Mouse (Mus musculus) kidney, adult 2 months (tissue): ENCODE results near the gene Cox5b. TPM values are rescaled to one million over a fixed set of nuclear protein-coding genes. Genes with fewer than 3 reads are reported as not detected.

Source experiments
- DNase-seq: peaks from one replicate; pipeline ENCODE4 v3.0.0; 2021
- H3K27ac ChIP-seq: fragments of 200-500 bp; 2 replicates; pipeline ENCODE4 v1.5.1; 2012; ENCODE audit warnings: low read depth, low read length, control low read depth, inconsistent platforms; ENCODE audit not compliant: insufficient read depth
- H3K27me3 ChIP-seq: fragments of 200-500 bp; replicated peaks from 2 replicates; pipeline ENCODE4 v1.6.1; 2012; ENCODE audit warnings: mild to moderate bottlenecking, moderate library complexity, low read length, inconsistent platforms; ENCODE audit not compliant: control insufficient read depth, insufficient read depth
- H3K36me3 ChIP-seq: fragments of 200-500 bp; 2 replicates; pipeline ENCODE4 v1.6.1; 2012; ENCODE audit warnings: mild to moderate bottlenecking, moderate library complexity, low read length, inconsistent platforms; ENCODE audit not compliant: control insufficient read depth, insufficient read depth
- H3K4me1 ChIP-seq: fragments of 200-500 bp; 2 replicates; pipeline ENCODE4 v1.6.1; 2011; ENCODE audit warnings: low read length; ENCODE audit not compliant: control insufficient read depth, insufficient read depth
- H3K4me3 ChIP-seq: fragments of 200-500 bp; 2 replicates; pipeline ENCODE4 v1.5.1; 2011; ENCODE audit warnings: mild to moderate bottlenecking, low read depth, low read length, control low read depth; ENCODE audit not compliant: insufficient read depth
- CTCF ChIP-seq: fragments of 200-500 bp; conservative IDR thresholded peaks from 2 replicates; pipeline ENCODE4 v1.5.1; 2011; ENCODE audit warnings: low read depth, mild to moderate bottlenecking, control low read depth, low read length, moderate library complexity, mixed read lengths; ENCODE audit not compliant: insufficient read depth, insufficient read length
- POLR2A ChIP-seq: fragments of 200-500 bp; IDR thresholded peaks from one replicate; pipeline ENCODE4 v1.6.1; 2011; ENCODE audit warnings: low read depth, low read length, control low read depth
- WGBS: fragments of 180-500 bp; shearing (Covaris S2); methylation state at CpG from one replicate; pipeline ENCODE4 v1.1.7; 2018; 5-methylcytosine and 5-hydroxymethylcytosine counted together
- polyA plus RNA-seq: library from polyadenylated mRNA; depleted of rRNA; stranded (reverse); fragments of >200 nt; gene quantifications from 2 replicates; pipeline ENCODE4 v1.2.3, GENCODE M21; 2012

Gene Cox5b
- polyA plus RNA-seq, 1 experiment = 1,565 TPM

DNA sequence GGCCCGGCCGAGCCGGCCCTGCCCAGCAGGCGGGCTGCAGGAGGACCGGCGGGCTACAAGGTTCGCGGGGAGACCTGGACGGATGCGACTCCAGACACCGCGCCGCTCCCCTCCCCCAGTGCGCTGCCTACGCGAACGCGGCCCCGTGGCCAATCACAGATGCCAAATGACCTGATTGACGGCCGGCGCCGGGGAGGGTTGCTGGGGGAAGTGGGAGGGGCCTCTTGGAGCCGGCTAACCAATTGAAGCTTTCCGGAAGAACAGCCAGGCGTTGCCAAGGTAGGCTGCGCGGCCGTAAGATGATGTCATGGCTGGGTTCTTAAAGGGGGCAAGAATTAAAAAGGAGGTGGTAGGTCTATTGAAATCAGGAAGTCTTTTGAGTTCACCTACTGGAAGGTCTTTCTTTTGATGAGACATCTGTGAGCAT is 18.6 kb downstream of the Cox5b start, which contains the start of gene 4933424G06Rik:
Gene 4933424G06Rik, plus strand, starts transcription at position 296 of the 427 bp plus-strand sequence.
- WGBS = under 1% methylated on average over 29 of the region's 29 CpGs

DNA sequence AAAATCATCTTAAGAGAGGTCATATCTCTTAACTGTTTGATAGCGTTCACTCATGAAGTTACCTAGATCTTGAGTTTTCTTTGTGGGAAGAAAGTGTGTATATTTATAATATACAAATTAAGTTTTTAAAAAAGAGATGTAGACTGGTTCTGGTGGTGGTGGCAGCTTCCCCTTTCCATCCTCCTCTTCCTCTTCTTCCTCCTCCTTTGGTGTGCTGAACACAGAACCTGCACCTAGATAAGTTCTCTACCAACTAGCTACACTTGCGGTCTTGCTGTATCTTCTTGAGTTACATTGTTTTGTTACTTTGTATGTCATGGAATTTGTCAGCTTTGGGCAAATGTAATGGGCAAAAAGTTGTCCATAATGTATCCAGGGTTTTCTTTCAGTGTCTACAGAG is 19.9 kb downstream of the Cox5b start:
- 93% methylated on average over 2 of the region's 2 CpGs for WGBS
- Histone ChIP-seq H3K27ac (no peak overlapping the region), H3K36me3 (no peaks in the 10 kb centered on the region), H3K27me3 (no peaks in the 10 kb centered on the region), H3K4me1 (peaks cover 11% of the 10 kb centered on the region), H3K4me3 (no peak overlapping the region)
- TF ChIP-seq POLR2A (no peak), CTCF (no peak)
- DNase-seq = no peak

More for the DNA sequence above, 18.6 kb downstream of the Cox5b start, which contains the start of gene 4933424G06Rik:
- peak within 1 kb of the TSS; percentile 42 for H3K27ac ChIP-seq
- peak within 1 kb of the TSS; percentile 96 for H3K4me3 ChIP-seq
- peak; percentile 99 for DNase-seq
- TF ChIP-seq POLR2A (peak; percentile 57), CTCF (no peak)
- H3K4me1 ChIP-seq = peaks cover 11% of the 10 kb centered on the region
- H3K27me3 ChIP-seq = no peaks in the 10 kb centered on the region
- no peaks in the 10 kb centered on the region for H3K36me3 ChIP-seq

DNA sequence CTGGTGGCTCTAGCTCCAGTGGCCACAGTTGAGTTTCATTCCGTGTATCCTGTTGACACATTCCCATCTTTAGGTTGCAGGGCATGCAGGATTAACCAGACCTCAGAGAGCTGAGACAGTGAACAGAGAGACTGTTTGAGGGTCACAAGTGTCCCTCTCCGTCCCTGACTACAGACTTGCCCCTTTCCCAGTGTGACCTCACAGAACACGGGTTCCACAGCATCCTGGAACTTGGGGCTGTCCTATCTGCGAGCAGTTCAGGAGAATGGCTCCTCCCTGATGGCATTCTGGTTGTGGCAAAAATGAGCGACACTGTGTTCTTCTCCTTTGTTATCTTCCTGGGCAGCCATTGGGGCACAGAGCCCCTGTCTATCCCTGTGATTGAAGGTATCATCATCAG is 23.1 kb downstream of the Cox5b start, which contains the start of gene Actr1b:
Gene Actr1b, minus strand, starts transcription at position 112 of the 400 bp plus-strand sequence.
- Histone ChIP-seq H3K36me3 (no peaks in the 10 kb centered on the region), H3K4me3 (no peak within 1 kb of the TSS), H3K4me1 (no peaks in the 10 kb centered on the region), H3K27ac (no peak within 1 kb of the TSS), H3K27me3 (no peaks in the 10 kb centered on the region)
- TF ChIP-seq CTCF (no peak), POLR2A (no peak)
- DNase-seq = no peak
- WGBS = 79% methylated on average over 5 of the region's 5 CpGs

DNA sequence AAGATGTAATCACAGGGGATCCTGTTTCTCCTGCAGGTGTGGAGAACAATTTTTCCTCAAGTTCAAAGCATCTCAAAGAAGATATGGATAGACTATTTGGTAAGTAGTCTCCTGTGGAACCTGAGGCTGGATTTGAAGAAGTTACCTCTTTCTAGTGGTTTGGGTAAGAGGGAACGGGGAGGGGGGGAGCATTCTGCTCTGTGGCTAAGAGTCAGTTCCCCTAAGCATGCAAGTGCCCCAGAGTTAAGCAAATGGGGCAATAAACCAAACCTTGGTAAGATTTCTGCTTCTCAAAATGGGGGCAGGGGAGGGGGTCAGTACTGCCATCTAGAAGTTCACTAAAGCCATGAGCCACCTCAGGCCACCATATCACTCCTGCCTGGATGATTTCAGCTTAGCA is 27.5 kb downstream of the Cox5b start:
- no peaks in the 10 kb centered on the region for H3K27me3 ChIP-seq
- 63% methylated on average over 1 of the region's 1 CpGs for WGBS
- H3K36me3 ChIP-seq = no peaks in the 10 kb centered on the region
- DNase-seq = no peak
- no peak for TF ChIP-seq POLR2A
- no peak for TF ChIP-seq CTCF
- no peaks in the 10 kb centered on the region for H3K4me1 ChIP-seq
- no peak overlapping the region for H3K27ac ChIP-seq
- no peak overlapping the region for H3K4me3 ChIP-seq

DNA sequence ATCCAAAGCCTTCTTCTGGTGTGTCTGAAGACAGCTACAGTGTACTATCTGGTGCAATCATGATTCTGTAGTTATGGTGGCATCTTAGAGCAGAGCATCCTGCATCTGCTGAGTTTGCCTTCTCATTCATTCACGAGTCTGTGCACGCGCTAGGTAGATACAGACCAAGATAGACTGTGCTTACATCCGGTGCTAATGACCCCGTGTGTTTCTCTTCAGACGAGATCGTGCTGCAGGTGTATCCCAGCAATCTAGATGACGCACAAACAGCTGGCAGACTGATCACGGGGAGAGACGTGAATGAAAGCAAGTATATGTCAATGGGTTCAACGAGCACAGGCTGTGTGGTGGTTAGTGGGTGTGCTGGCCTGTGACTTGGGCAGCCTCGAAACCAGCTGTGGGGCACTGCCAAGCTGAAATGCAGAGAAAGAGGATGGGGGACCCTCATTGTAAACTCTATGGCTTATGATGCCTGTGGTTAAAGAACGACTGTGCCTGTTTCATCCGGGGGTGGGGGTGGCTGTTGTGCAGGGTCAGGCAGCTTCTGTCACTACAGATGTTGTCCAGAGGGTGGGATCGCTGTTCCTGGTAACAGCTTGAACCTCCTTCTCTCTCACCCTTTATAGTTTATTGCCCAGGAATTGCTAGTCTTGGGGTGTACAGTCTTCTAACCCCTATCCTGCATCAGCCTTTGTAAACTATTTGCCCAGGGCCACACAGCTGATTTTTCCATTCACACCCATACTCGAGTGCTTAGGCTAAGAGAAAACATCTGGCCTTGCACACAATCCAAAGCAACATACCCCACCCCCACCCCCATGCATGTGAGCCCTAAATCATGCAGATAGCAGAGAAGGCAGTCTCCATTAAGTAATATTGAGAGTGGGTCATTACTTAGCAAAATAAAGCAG is 32.2 kb downstream of the Cox5b start:
- DNase-seq = no peak
- 56% methylated on average over 16 of the region's 16 CpGs for WGBS
- TF ChIP-seq CTCF = no peak
- no peak for TF ChIP-seq POLR2A
- Histone ChIP-seq H3K27ac (no peak overlapping the region), H3K27me3 (no peaks in the 10 kb centered on the region), H3K4me1 (no peaks in the 10 kb centered on the region), H3K36me3 (no peaks in the 10 kb centered on the region), H3K4me3 (no peak overlapping the region)

DNA sequence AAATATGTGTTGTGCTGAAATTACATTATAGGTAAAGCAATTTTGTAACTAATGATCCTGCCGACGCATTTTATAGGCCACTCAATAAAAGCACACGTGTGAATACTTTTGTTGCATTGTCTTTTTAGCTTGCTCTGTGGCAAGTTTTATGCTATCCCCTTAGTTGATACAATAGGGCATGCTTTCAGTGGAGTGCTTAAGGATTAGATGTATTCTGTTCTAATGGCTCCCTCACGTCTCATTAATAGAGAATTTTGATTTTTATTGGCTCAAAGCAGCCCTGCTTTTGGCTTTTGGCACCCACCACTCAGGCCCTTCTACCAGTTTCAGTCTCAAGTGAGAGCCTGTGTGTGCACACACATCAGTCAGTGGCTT is 32.8 kb downstream of the Cox5b start:
- Histone ChIP-seq H3K27ac (no peak overlapping the region), H3K36me3 (no peaks in the 10 kb centered on the region), H3K27me3 (no peaks in the 10 kb centered on the region), H3K4me1 (no peaks in the 10 kb centered on the region), H3K4me3 (no peak overlapping the region)
- DNase-seq = no peak
- TF ChIP-seq CTCF (no peak), POLR2A (no peak)
- WGBS = 61% methylated on average over 4 of the region's 4 CpGs

DNA sequence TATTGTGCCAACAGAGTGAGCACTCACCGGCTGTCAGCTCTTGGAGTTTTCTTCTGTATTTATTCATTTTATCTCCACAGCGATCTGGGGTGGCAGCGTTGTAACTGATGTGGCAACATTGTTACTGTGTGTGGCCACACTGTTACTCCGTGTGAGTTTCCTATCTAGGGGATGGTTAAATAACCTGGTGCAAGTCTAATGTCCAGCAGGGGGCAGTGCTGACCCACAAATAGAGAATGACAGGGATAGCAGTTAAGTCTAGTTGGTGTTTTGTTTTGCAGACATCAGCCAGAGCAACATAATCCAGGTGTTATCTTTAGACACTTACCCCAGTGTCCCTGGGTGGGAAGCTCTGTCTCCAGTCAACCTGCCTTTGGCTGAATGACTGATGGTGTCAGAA is 46.1 kb downstream of the Cox5b start:
- peak; percentile 85 for DNase-seq
- TF ChIP-seq POLR2A (no peak), CTCF (peak; percentile 67)
- H3K36me3 ChIP-seq = no peaks in the 10 kb centered on the region
- no peak overlapping the region for H3K27ac ChIP-seq
- H3K4me1 ChIP-seq = no peaks in the 10 kb centered on the region
- H3K27me3 ChIP-seq = no peaks in the 10 kb centered on the region
- 11% methylated on average over 4 of the region's 4 CpGs for WGBS
- no peak overlapping the region for H3K4me3 ChIP-seq
